Mouse (Mus musculus) thymus, postnatal 14 days (tissue): Measurements from ENCODE around the gene Plxdc2.

Experiments used
- DNase-seq: peaks from one replicate; pipeline ENCODE4 v3.0.0; 2021

The Plxdc2 gene

GRCm38 (mm10) chr2:16578153-16578552 lies 222.0 kb downstream of the Plxdc2 start:
- DNase-seq, result no peak

GRCm38 (mm10) chr2:16588546-16588945 lies 232.4 kb downstream of the Plxdc2 start:
- no peak for DNase-seq

GRCm38 (mm10) chr2:16595451-16595850 lies 239.3 kb downstream of the Plxdc2 start:
- no peak for DNase-seq

- DNase-seq, result no peak
These were observed 242.1 kb downstream of the Plxdc2 start for GRCm38 (mm10) chr2:16598231-16598630.

GRCm38 (mm10) chr2:16604291-16604690 lies 248.2 kb downstream of the Plxdc2 start:
- DNase-seq, result no peak

- DNase-seq, result no peak
These were observed 251.9 kb downstream of the Plxdc2 start for GRCm38 (mm10) chr2:16607792-16608586.

- DNase-seq, result no peak
These were observed 286.0 kb downstream of the Plxdc2 start for GRCm38 (mm10) chr2:16642061-16642460.

GRCm38 (mm10) chr2:16651713-16652112 lies 295.6 kb downstream of the Plxdc2 start:
- no peak for DNase-seq

GRCm38 (mm10) chr2:16664516-16664915 lies 308.4 kb downstream of the Plxdc2 start:
- no peak for DNase-seq

GRCm38 (mm10) chr2:16668391-16668790 lies 312.3 kb downstream of the Plxdc2 start:
- no peak for DNase-seq

- DNase-seq, result no peak
These were observed 326.8 kb downstream of the Plxdc2 start for GRCm38 (mm10) chr2:16682905-16683304.

GRCm38 (mm10) chr2:16683739-16684138 lies 327.6 kb downstream of the Plxdc2 start:
- DNase-seq, result no peak

GRCm38 (mm10) chr2:16684529-16684928 lies 328.4 kb downstream of the Plxdc2 start:
- no peak for DNase-seq

- DNase-seq, result no peak
These were observed 340.3 kb downstream of the Plxdc2 start for GRCm38 (mm10) chr2:16696390-16696789.

- no peak for DNase-seq
These were observed 341.1 kb downstream of the Plxdc2 start for GRCm38 (mm10) chr2:16697181-16697580.

GRCm38 (mm10) chr2:16706227-16706626 lies 350.1 kb downstream of the Plxdc2 start:
- DNase-seq, result peak; percentile 54

GRCm38 (mm10) chr2:16709885-16710284 lies 353.8 kb downstream of the Plxdc2 start:
- no peak for DNase-seq

- DNase-seq, result no peak
These were observed 374.9 kb downstream of the Plxdc2 start for GRCm38 (mm10) chr2:16731033-16731432.

GRCm38 (mm10) chr2:16734381-16734780 lies 378.3 kb downstream of the Plxdc2 start:
- no peak for DNase-seq

- no peak for DNase-seq
These were observed 382.1 kb downstream of the Plxdc2 start for GRCm38 (mm10) chr2:16738241-16738640.

GRCm38 (mm10) chr2:16741813-16742212 lies 385.7 kb downstream of the Plxdc2 start:
- no peak for DNase-seq

- no peak for DNase-seq
These were observed 387.5 kb downstream of the Plxdc2 start for GRCm38 (mm10) chr2:16743568-16743967.

- no peak for DNase-seq
These were observed 393.3 kb downstream of the Plxdc2 start for GRCm38 (mm10) chr2:16749302-16749909.

- no peak for DNase-seq
These were observed 401.1 kb downstream of the Plxdc2 start for GRCm38 (mm10) chr2:16757158-16757557.

GRCm38 (mm10) chr2:16759766-16760165 lies 403.7 kb downstream of the Plxdc2 start:
- DNase-seq, result no peak
